Mouse (Mus musculus): ENCODE data around the gene Tmem80. TPM values are rescaled to one million over a fixed set of nuclear protein-coding genes. Genes with fewer than 3 reads are reported as not detected.

The Tmem80 gene
- polyA plus RNA-seq, 1 experiment from 2014 or later, result 54.4 TPM

- H3K4me2 ChIP-seq, result no peak overlapping the region
- 85% methylated on average over 2 of the region's 2 CpGs for WGBS
These were observed 15.7 kb downstream of the Tmem80 start for GRCm38 (mm10) chr7:141343230-141343629.

GRCm38 (mm10) chr7:141343696-141344095 lies 16.2 kb downstream of the Tmem80 start:
- Histone ChIP-seq H3K36me3 (no peaks in the 10 kb centered on the region), H3K4me3 (replicated peaks) (no peak overlapping the region), H3K9me3 (replicated peaks) (no peaks in the 10 kb centered on the region), H3K9ac (no peak overlapping the region), H3K27me3 (no peaks in the 10 kb centered on the region), H3K4me2 (no peak overlapping the region), H3K27ac (no peak overlapping the region), H3K4me1 (peaks cover 18% of the 10 kb centered on the region)
- ATAC-seq (replicated peaks; ENCODE audit: low FRiP score), result no peak
- 60% methylated on average over 7 of the region's 7 CpGs for WGBS

More at GRCm38 (mm10) chr7:141343230-141343629, 15.7 kb downstream of the Tmem80 start:
- H3K9me3 ChIP-seq (replicated peaks), result no peaks in the 10 kb centered on the region
- no peaks in the 10 kb centered on the region for H3K27me3 ChIP-seq
- no peaks in the 10 kb centered on the region for H3K36me3 ChIP-seq
- ATAC-seq (replicated peaks; ENCODE audit: low FRiP score), result no peak
- peaks cover 23% of the 10 kb centered on the region for H3K4me1 ChIP-seq
- H3K4me3 ChIP-seq (replicated peaks), result no peak overlapping the region
- H3K9ac ChIP-seq, result no peak overlapping the region
- H3K27ac ChIP-seq, result no peak overlapping the region

- no peaks in the 10 kb centered on the region for H3K27me3 ChIP-seq
- no peaks in the 10 kb centered on the region for H3K9me3 ChIP-seq (replicated peaks)
- H3K9ac ChIP-seq, result no peak overlapping the region
- H3K4me3 ChIP-seq (replicated peaks), result no peak overlapping the region
- peaks cover 7% of the 10 kb centered on the region; the same call in 1 of the 2 replicates for H3K4me1 ChIP-seq
- WGBS, result 87% methylated on average over 5 of the region's 5 CpGs
- no peaks in the 10 kb centered on the region for H3K36me3 ChIP-seq
- no peak overlapping the region for H3K4me2 ChIP-seq
- no peak overlapping the region for H3K27ac ChIP-seq
- no peak for ATAC-seq (replicated peaks; ENCODE audit: low FRiP score)
These were observed 17.2 kb downstream of the Tmem80 start for GRCm38 (mm10) chr7:141344787-141345186.

GRCm38 (mm10) chr7:141351061-141351460 lies 23.5 kb downstream of the Tmem80 start:
- no peaks in the 10 kb centered on the region for H3K27me3 ChIP-seq
- no peak overlapping the region for H3K4me3 ChIP-seq (replicated peaks)
- 0 out of 2 replicates have a peak, but pooled peaks cover 3% of the 10 kb centered on the region for H3K4me1 ChIP-seq
- no peak overlapping the region for H3K27ac ChIP-seq
- no peak overlapping the region for H3K4me2 ChIP-seq
- no peak for ATAC-seq (replicated peaks; ENCODE audit: low FRiP score)
- no peaks in the 10 kb centered on the region for H3K36me3 ChIP-seq
- H3K9me3 ChIP-seq (replicated peaks), result no peaks in the 10 kb centered on the region
- H3K9ac ChIP-seq, result no peak overlapping the region
- 77% methylated on average over 6 of the region's 6 CpGs for WGBS

GRCm38 (mm10) chr7:141355051-141355450 lies 27.5 kb downstream of the Tmem80 start:
- 0 out of 2 replicates have a peak, but pooled peaks cover 4% of the 10 kb centered on the region for H3K4me1 ChIP-seq
- no peak for ATAC-seq (replicated peaks; ENCODE audit: low FRiP score)
- no peaks in the 10 kb centered on the region for H3K36me3 ChIP-seq
- no peak overlapping the region for H3K27ac ChIP-seq
- no peaks in the 10 kb centered on the region for H3K27me3 ChIP-seq
- no peaks in the 10 kb centered on the region for H3K9me3 ChIP-seq (replicated peaks)
- H3K9ac ChIP-seq, result no peak overlapping the region
- no peak overlapping the region for H3K4me2 ChIP-seq
- 87% methylated on average over 8 of the region's 8 CpGs for WGBS
- no peak overlapping the region for H3K4me3 ChIP-seq (replicated peaks)

GRCm38 (mm10) chr7:141355626-141356326 lies 28.2 kb downstream of the Tmem80 start:
- 0 out of 2 replicates have a peak, but pooled peaks cover 4% of the 10 kb centered on the region for H3K4me1 ChIP-seq
- H3K27ac ChIP-seq, result no peak overlapping the region
- ATAC-seq (replicated peaks; ENCODE audit: low FRiP score), result no peak
- WGBS, result 60% methylated on average over 12 of the region's 12 CpGs
- no peak overlapping the region for H3K4me2 ChIP-seq
- no peaks in the 10 kb centered on the region for H3K9me3 ChIP-seq (replicated peaks)
- no peaks in the 10 kb centered on the region for H3K36me3 ChIP-seq
- 0 out of 2 replicates have a peak, but pooled peaks cover 5% of the 10 kb centered on the region for H3K27me3 ChIP-seq
- no peak overlapping the region for H3K9ac ChIP-seq
- no peak overlapping the region for H3K4me3 ChIP-seq (replicated peaks)

GRCm38 (mm10) chr7:141356971-141357370 lies 29.4 kb downstream of the Tmem80 start:
- WGBS, result 81% methylated on average over 14 of the region's 14 CpGs
- peaks cover 16% of the 10 kb centered on the region for H3K27me3 ChIP-seq
- H3K4me2 ChIP-seq, result no peak overlapping the region
- no peaks in the 10 kb centered on the region for H3K36me3 ChIP-seq
- no peaks in the 10 kb centered on the region for H3K9me3 ChIP-seq (replicated peaks)
- H3K4me3 ChIP-seq (replicated peaks), result no peak overlapping the region
- H3K9ac ChIP-seq, result no peak overlapping the region
- no peak overlapping the region for H3K27ac ChIP-seq
- no peak for ATAC-seq (replicated peaks; ENCODE audit: low FRiP score)
- H3K4me1 ChIP-seq, result peaks cover 11% of the 10 kb centered on the region; the same call in 1 of the 2 replicates

GRCm38 (mm10) chr7:141361510-141361909 lies 34.0 kb downstream of the Tmem80 start:
- Histone ChIP-seq H3K4me2 (peak overlapping the region; percentile 36), H3K9me3 (replicated peaks) (no peaks in the 10 kb centered on the region), H3K27me3 (peaks cover 42% of the 10 kb centered on the region), H3K4me3 (replicated peaks) (no peak overlapping the region), H3K4me1 (peaks cover 8% of the 10 kb centered on the region; the same call in 1 of the 2 replicates), H3K9ac (no peak overlapping the region), H3K27ac (peak overlapping the region; percentile 54; the same call in 1 of the 2 replicates), H3K36me3 (no peaks in the 10 kb centered on the region)
- 11% methylated on average over 24 of the region's 24 CpGs for WGBS
- no peak; the same call in 1 of the 2 replicates for ATAC-seq (replicated peaks; ENCODE audit: low FRiP score)

GRCm38 (mm10) chr7:141363106-141363751 lies 35.7 kb downstream of the Tmem80 start:
- H3K4me1 ChIP-seq, result peaks cover 8% of the 10 kb centered on the region; the same call in 1 of the 2 replicates
- no peak overlapping the region for H3K9ac ChIP-seq
- H3K4me2 ChIP-seq, result no peak overlapping the region
- no peaks in the 10 kb centered on the region for H3K9me3 ChIP-seq (replicated peaks)
- H3K27ac ChIP-seq, result no peak overlapping the region
- 62% methylated on average over 4 of the region's 4 CpGs for WGBS
- H3K36me3 ChIP-seq, result no peaks in the 10 kb centered on the region
- peak; percentile 62; the same call in 1 of the 2 replicates for ATAC-seq (replicated peaks; ENCODE audit: low FRiP score)
- peaks cover 42% of the 10 kb centered on the region for H3K27me3 ChIP-seq
- H3K4me3 ChIP-seq (replicated peaks), result no peak overlapping the region

GRCm38 (mm10) chr7:141363752-141364125 lies 36.2 kb downstream of the Tmem80 start:
- ATAC-seq (replicated peaks; ENCODE audit: low FRiP score), result no peak

GRCm38 (mm10) chr7:141364349-141365048 lies 37.0 kb downstream of the Tmem80 start:
- Histone ChIP-seq H3K27me3 (peaks cover 42% of the 10 kb centered on the region), H3K4me1 (peaks cover 8% of the 10 kb centered on the region; the same call in 1 of the 2 replicates), H3K36me3 (no peaks in the 10 kb centered on the region), H3K4me3 (replicated peaks) (no peak overlapping the region), H3K27ac (no peak overlapping the region), H3K9ac (no peak overlapping the region), H3K4me2 (no peak overlapping the region), H3K9me3 (replicated peaks) (no peaks in the 10 kb centered on the region)
- ATAC-seq (replicated peaks; ENCODE audit: low FRiP score), result no peak
- WGBS, result 81% methylated on average over 5 of the region's 5 CpGs

More at GRCm38 (mm10) chr7:141363752-141364125, 36.2 kb downstream of the Tmem80 start:
- Histone ChIP-seq H3K27me3 (peaks cover 42% of the 10 kb centered on the region), H3K4me2 (no peak overlapping the region), H3K36me3 (no peaks in the 10 kb centered on the region), H3K4me1 (peaks cover 8% of the 10 kb centered on the region; the same call in 1 of the 2 replicates), H3K9ac (no peak overlapping the region), H3K9me3 (replicated peaks) (no peaks in the 10 kb centered on the region), H3K27ac (no peak overlapping the region), H3K4me3 (replicated peaks) (no peak overlapping the region)
- WGBS, result 53% methylated on average over 2 of the region's 2 CpGs

GRCm38 (mm10) chr7:141365049-141365445 lies 37.5 kb downstream of the Tmem80 start:
- H3K9ac ChIP-seq, result no peak overlapping the region
- H3K9me3 ChIP-seq (replicated peaks), result no peaks in the 10 kb centered on the region
- H3K27me3 ChIP-seq, result peaks cover 42% of the 10 kb centered on the region
- peaks cover 8% of the 10 kb centered on the region; the same call in 1 of the 2 replicates for H3K4me1 ChIP-seq
- no peak overlapping the region for H3K4me2 ChIP-seq
- H3K27ac ChIP-seq, result no peak overlapping the region
- ATAC-seq (replicated peaks; ENCODE audit: low FRiP score), result no peak
- H3K4me3 ChIP-seq (replicated peaks), result no peak overlapping the region
- no peaks in the 10 kb centered on the region for H3K36me3 ChIP-seq
- WGBS, result 66% methylated on average over 3 of the region's 3 CpGs

Data from kidney, embryonic 15.5 days (tissue).